Mouse (Mus musculus) kidney, adult 11 months (tissue): ENCODE results near the gene Galk1.

Experiments
- DNase-seq: peaks from one replicate; pipeline ENCODE4 v3.0.0; 2022

The Galk1 gene

DNA sequence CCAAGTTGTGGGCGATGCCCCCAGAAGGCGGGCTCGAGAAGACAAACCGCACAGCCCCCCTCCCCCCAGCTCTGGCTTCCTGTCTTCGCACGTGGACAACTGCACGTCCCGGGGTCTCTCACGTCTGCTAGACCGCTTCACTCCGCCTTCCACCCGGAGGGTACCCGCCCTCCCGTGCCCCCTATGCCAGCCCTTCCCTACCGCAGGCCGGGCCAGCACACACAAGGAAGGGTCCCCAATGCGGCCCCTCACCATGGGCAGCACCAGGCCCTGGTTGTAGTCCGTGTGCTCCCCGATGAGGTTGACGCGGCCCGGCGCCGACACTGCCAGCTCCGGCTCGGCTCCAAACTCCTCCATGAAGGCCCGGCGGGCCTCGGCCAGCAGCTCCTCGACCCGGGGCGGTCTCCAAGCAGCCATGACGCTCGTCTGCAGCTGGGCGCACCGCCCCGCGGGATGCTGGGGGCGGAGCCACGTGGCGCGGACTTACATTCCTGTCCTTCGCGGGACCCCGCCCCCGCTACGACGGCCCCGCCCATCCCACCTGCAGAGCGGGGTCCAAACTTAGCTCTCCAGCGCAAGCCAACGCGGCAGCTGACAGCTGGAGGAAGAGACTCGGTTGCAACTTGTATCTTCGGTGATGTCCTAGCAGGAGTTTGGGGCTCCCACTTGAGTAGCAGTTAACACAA is at the start of gene Galk1:
Gene Galk1, minus strand, starts transcription at position 458 of the 686 bp plus-strand sequence.
- peak; percentile 94 for DNase-seq

GRCm38 (mm10) chr11:116061641-116062415 is 49.3 kb upstream of the Galk1 start:
- no peak for DNase-seq

DNA sequence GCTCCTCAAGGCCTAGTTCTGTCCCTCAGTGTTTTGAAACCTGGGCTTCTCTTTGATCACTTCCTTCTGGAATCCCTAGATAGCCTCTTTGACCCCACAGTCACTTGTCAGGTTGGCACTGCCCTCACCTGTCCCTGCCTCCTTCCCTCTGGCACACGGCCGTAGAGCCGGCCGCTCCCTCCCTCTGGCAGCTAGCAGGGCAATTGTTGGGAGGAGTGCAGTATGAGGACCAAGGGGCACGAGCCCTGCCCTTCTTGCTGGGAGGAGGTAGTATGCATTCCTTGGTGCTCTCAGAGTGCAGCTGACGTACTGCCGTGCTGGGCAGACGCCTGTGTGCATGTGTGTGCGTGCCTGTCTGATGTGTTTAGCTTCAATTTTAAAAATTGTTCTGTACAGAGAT is 48.1 kb upstream of the Galk1 start:
- no peak for DNase-seq

GRCm38 (mm10) chr11:116059691-116060025 is 47.1 kb upstream of the Galk1 start:
- DNase-seq = no peak

DNA sequence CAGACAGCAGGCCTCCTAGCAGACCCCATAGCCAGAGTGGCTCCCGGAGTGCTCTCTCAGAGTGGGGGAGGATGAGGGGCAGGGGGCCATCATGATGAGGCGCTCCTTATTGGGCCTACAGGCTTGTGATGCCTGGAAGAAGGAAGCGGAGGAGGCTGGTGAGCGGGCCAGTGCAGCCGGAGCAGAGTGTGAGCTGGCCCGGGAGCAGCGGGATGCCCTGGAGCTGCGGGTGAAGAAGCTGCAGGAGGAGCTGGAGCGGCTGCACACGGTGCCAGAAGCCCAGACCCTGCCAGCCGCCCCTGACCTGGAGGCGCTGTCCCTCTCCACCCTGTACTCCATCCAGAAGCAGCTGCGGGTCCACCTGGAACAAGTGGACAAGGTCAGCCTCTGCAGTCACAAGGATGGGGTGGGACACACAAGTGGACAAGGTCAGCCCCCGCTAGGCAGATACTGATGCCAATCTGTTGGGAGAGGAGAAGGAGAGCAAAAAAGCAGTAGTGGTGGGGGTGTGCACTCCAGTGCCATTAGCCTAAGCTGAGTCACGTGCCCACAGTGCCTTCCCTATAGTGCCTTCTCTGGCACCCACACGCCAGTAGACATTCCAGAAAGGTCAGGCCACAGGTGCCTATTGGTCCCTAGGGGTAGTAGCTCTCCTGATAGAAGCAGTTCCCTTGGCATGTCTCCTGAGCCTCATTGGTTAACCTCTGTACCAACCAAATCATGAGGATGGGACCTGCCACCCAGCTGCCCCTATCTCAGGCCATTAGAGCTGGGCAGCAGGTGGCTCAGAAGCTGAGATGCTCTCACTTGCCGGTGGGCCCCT is 46.6 kb upstream of the Galk1 start:
- no peak for DNase-seq

GRCm38 (mm10) chr11:116058022-116058614 is 45.6 kb upstream of the Galk1 start:
- DNase-seq = no peak

GRCm38 (mm10) chr11:116057237-116057881 is 44.8 kb upstream of the Galk1 start:
- DNase-seq = no peak

DNA sequence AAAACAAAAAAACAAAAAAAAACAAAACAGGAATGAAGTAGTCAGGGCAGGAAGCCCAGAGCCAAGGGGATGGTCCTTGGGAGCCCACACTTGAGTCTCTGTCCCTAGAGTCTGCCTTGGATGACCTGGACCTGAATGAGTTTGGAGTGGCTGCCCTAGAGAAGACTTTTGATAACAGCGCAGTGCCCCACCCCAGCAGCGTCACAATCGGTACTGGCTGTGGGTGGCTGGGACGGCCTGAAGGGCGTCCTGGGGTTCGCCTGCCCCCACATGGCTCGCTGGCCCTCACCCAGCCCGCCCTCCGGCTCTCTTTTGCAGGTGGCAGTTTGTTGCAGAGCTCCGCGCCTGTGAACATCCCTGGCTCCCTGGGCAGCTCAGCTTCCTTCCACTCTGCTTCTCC is 43.4 kb upstream of the Galk1 start:
- DNase-seq = no peak

DNA sequence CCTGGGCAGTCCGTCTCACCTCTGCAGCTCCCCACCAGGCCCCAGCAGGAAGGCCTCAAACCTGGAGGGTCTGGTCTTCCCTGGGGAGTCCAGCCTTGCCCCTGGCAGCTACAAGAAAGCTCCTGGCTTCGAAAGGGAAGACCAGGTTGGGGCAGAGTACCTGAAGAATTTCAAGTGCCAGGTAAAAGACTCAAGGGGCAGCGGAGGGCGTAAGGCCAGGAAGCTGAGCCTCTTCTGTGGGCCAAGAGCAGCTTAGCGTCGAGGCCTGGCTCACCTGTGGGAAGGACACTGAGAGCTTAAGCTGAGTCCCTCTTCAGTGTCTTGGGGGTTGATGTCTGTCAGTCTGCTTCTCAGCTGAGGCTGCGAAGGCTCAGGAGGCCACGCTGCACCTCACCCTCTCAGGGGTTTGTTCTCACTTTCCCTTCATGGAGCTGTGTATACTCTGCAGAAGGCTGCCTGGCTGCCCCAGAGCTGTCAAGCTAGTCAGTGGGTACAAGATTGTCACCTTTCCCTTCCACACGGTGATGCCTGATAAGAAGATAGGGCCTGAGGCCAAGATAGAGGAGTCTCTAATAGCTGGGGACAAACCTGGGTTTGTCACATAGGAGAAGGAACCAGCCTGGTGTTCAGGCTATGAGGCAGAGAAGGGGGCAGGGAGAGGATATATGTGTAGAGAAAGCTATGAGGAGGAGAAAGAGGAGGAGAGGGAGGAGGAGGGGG is 41.2 kb upstream of the Galk1 start:
- no peak for DNase-seq

DNA sequence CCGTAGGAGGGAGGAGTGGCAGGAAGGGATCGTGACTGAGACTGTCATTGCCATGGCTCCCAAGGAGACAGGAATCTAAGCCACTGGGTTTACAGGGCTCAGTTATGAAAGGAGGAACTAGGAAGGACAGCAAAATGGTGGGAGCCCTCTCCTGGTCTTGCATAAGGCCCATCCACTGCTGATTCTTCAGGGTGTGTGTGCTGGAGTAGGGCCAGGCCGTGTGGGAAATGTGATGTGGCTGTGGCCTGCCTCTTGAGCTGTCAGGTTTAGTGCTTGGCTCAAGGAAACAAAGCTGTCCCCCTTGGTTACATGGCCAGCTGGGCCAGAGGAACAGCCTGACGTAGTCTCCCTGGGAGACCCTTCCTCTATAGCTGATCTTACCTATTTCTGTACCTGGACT is 37.7 kb upstream of the Galk1 start:
- DNase-seq = no peak

- no peak for DNase-seq
These were observed 37.1 kb upstream of the Galk1 start for GRCm38 (mm10) chr11:116049610-116050009.

- DNase-seq = no peak
These were observed 32.7 kb upstream of the Galk1 start for GRCm38 (mm10) chr11:116045173-116045572.

DNA sequence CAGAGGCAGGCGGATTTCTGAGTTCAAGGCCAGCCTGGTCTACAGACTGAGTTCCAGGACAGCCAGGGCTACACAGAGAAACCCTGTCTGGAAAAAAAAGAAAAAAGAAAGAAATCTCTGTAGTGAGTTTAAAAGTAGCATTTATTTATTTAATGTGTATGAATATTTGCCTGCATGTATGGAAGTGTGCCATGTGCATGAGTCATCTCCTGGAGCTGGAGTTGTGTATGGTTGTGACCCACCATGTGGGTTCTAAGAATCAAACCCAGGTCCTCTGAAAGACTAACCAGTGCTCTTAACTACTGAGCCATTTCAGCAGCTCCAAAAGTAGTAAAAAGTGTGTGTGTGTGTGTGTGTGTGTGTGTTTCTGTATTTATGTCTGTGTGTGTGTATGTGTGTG is 30.8 kb upstream of the Galk1 start:
- DNase-seq = no peak

DNA sequence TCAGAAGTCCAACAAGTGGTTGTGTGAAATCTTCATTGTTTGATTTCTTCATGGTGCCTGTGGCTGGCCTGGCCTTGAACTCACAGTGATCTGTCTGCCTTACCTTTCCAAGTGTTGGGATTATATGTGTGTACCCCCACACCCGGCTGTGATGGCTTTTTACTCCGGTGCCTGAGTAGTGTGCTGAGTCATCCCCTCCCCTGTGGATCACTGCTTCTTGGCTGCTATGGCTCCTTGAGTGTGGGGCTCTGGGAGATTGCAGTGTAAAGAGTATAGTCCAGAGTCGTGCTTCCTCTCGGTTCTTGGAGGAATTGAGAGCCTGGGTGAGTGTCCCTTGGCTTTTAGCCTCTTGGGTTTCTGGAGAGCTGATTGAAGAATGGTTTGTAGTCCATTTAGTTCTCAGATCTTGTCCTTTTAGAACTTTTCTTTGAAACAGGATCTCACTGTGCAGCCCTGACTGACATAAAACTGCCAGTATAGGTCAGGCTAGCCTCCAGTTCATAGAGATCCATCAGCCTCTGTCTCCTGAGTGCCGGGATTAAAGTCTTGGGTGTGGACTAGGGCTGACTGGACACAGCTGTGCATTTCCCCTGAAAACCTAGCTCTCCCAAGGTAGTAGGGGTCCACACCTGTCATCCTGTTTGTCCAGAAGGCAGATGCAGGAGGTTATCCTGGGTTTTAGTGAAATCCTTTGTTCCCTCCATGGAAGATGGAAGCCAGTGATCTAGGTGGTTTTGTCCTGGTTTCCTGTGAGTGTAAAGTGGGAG is 30.0 kb upstream of the Galk1 start:
- DNase-seq = no peak

GRCm38 (mm10) chr11:116041833-116042232 is 29.3 kb upstream of the Galk1 start:
- no peak for DNase-seq

- DNase-seq = no peak
These were observed 28.1 kb upstream of the Galk1 start for GRCm38 (mm10) chr11:116040593-116040992.

DNA sequence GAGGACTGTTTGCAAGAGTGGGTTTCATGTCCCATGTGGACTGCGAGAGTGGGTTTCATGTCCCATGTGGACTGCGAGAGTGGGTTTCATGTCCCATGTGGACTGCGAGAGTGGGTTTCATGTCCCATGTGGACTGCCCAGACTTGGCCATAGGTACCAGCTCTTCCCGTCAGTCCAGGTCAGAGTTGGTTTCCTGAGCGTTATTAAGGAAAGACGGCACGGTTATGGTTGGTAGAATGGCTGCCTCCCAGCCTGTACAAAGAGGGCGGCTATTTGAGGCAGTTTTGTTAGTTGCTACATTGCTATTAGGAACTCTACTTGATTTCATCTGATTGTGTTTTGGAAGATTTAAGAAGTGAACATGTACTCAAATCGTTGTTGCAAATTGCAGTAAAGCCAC is 25.3 kb upstream of the Galk1 start:
- no peak for DNase-seq

GRCm38 (mm10) chr11:116036671-116037070 is 24.2 kb upstream of the Galk1 start:
- DNase-seq = no peak

DNA sequence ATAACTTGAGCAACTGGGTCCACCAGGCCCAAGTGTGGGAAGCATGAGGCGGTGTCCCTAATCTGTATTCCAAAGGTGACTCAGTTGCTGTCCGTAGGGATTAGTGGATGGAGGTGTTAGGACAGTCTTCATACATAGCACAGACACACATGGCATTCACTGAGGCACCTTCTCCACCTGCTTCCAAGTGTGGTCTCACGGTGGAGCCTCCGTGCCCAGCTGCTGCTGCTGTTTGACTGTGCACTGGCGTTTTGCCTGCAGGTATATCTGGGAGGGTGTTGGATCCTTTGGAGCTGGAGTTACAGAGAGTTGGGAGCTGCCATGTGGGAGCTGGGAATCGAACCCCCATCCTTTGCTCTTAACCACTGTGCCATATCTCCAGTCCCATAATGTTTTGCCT is 22.1 kb upstream of the Galk1 start:
- DNase-seq = no peak

- no peak for DNase-seq
These were observed 18.7 kb upstream of the Galk1 start for GRCm38 (mm10) chr11:116030898-116031845.
